Mouse (Mus musculus) heart, postnatal 0 days (tissue): ENCODE data around the gene Gbx2.

ENCODE experiments used
- CTCF ChIP-seq: IDR thresholded peaks from 2 replicates; pipeline ENCODE4 v1.5.1; 2016; ENCODE audit warnings: antibody characterized with exemption, control low read depth, low read depth
- EP300 ChIP-seq: IDR thresholded peaks from 2 replicates; pipeline ENCODE4 v1.6.1; 2016; ENCODE audit warnings: antibody characterized with exemption, low read depth

- TF ChIP-seq CTCF (no peak), EP300 (no peak)
Observed at GRCm38 (mm10) chr1:89899036-89899435, 31.9 kb downstream of the Gbx2 start.
